Mouse (Mus musculus) C2C12 (cell line): ENCODE results near the gene Mrpl49. TPM values are rescaled to one million over a fixed set of nuclear protein-coding genes. Genes with fewer than 3 reads are reported as not detected.

Source experiments
- H3K27me3 ChIP-seq: one replicate; pipeline ENCODE4 v1.6.1; 2011; ENCODE audit not compliant: control insufficient read depth, insufficient read depth, insufficient read length
- H3K36me3 ChIP-seq: one replicate; pipeline ENCODE4 v1.6.1; 2011; ENCODE audit not compliant: control insufficient read depth, insufficient read depth
- H3K4me3 ChIP-seq: one replicate; pipeline ENCODE4 v1.5.1; 2011; ENCODE audit warnings: mild to moderate bottlenecking, control low read depth; ENCODE audit not compliant: poor library complexity, insufficient read depth, severe bottlenecking
- H3K79me2 ChIP-seq: one replicate; pipeline ENCODE4 v1.6.1; 2011; ENCODE audit not compliant: control insufficient read depth, insufficient read depth
- H3K79me3 ChIP-seq: one replicate; pipeline ENCODE4 v1.6.1; 2011; ENCODE audit warnings: low read depth, control low read depth
- H3ac ChIP-seq: one replicate; pipeline ENCODE3; 2011; ENCODE audit warnings: low read depth; ENCODE audit not compliant: control insufficient read depth, insufficient read length
- CEBPB ChIP-seq: IDR thresholded peaks from one replicate; pipeline ENCODE4 v1.6.1; 2011; ENCODE audit warnings: low read depth, mild to moderate bottlenecking, control low read depth, moderate library complexity
- CTCF ChIP-seq: IDR thresholded peaks from one replicate; pipeline ENCODE4 v1.5.1; 2011; ENCODE audit not compliant: control insufficient read depth, insufficient read depth, insufficient read length
- FOSL1 ChIP-seq: IDR thresholded peaks from one replicate; pipeline ENCODE4 v1.8.0; 2011; ENCODE audit warnings: mild to moderate bottlenecking, low read length; ENCODE audit not compliant: poor library complexity, insufficient read depth, severe bottlenecking
- MAX ChIP-seq: IDR thresholded peaks from one replicate; pipeline ENCODE4 v1.6.1; 2011; ENCODE audit warnings: mild to moderate bottlenecking, control low read depth
- MYOD1 ChIP-seq: IDR thresholded peaks from one replicate; pipeline ENCODE4 v1.6.1; 2011; ENCODE audit warnings: low read depth; ENCODE audit not compliant: control insufficient read depth, insufficient read length
- MYOG ChIP-seq: IDR thresholded peaks from one replicate; pipeline ENCODE4 v1.6.1; 2011; ENCODE audit not compliant: control insufficient read depth, insufficient read length; ENCODE audit errors: extremely low read depth
- USF1 ChIP-seq: IDR thresholded peaks from one replicate; pipeline ENCODE4 v1.6.1; 2011; ENCODE audit warnings: low read depth, mild to moderate bottlenecking, control low read depth, moderate library complexity
- polyA plus RNA-seq: library from polyadenylated mRNA; unstranded; fragments of >200 nt; fragmentation: generic; extraction: Trizol; gene quantifications from one replicate; pipeline ENCODE4 v1.2.1, GENCODE M21; 2012; ENCODE audit warnings: missing spikeins

Mrpl49 gene
- polyA plus RNA-seq, 1 experiment, result 60.0 TPM

DNA sequence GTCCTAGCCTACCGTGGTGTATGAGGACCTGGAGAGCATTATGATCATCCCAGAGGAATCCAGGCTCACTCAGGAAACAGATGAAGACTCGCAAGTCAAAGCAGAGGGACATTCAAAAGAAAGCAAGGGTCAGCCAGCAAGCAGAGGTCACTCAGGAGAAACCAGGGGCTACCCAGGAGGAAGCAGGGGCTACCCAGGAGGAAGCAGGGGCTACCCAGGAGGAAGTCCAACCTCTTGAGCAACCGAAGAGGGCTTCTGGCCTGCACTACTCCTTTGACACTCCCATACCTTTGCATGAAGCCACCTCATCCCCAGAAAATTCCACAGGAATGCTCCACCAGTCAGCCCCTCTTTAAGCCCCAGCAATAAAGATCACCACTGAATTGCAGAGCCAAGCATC is 40.3 kb upstream of the Mrpl49 start:
- TF ChIP-seq CTCF (no peak), USF1 (no peak), MYOD1 (no peak), FOSL1 (no peak), CEBPB (no peak), MYOG (no peak), MAX (no peak)
- peaks cover 9% of the 10 kb centered on the region for H3K36me3 ChIP-seq
- peaks cover 8% of the 10 kb centered on the region for H3K79me2 ChIP-seq
- H3K4me3 ChIP-seq, result no peak overlapping the region
- no peak overlapping the region for H3ac ChIP-seq
- H3K79me3 ChIP-seq, result no peaks in the 10 kb centered on the region
- H3K27me3 ChIP-seq, result no peaks in the 10 kb centered on the region

DNA sequence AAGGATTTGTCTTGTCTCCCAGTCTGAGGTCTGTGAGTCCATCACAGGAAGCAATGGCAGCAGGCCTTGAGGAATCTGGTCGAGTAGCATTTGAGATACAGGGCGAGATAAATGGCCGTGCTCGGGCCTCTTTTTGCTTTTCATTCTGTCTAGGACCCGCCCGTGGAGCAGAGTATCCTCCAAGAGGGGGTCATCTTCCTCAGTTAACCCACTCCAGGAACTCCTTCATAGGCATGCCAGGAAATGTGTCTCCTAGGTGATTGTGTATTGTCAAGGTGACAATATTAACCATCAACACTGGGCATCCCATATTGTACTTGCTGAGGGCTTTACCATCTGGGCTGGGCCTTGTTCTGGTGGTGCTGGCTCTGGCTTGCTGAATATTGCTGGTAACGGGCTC is 36.5 kb upstream of the Mrpl49 start, which contains the start of gene AC131692.1:
Gene AC131692.1 (plus strand): TSS at position 301 of the 400 bp plus-strand sequence.
- TF ChIP-seq CEBPB (no peak), MYOD1 (no peak), FOSL1 (no peak), MYOG (no peak), CTCF (no peak), MAX (no peak), USF1 (no peak)
- Histone ChIP-seq H3K36me3 (peaks cover 45% of the 10 kb centered on the region), H3K27me3 (no peaks in the 10 kb centered on the region), H3K79me2 (peaks cover 44% of the 10 kb centered on the region), H3K4me3 (no peak within 1 kb of the TSS), H3K79me3 (peaks cover 8% of the 10 kb centered on the region), H3ac (no peak within 1 kb of the TSS)

DNA sequence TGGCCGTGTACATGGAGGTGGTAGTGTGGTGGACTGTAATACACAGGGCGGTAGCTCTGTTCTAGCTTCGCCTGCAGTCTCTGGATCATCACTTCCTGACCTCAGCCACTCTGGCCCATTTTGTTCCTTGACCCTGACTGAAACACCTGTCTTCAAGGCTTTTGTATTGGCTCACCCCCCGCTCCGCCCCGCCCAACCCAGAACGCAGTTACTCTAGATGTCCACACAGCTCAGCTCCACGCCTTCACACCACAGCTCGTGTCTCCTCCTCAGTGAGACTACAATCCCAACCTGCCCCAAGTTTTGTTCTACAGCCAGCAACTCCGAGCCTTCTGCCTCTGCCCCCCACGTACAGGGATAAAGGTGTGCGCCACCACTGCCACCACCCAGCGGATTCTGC is 31.3 kb upstream of the Mrpl49 start:
- Histone ChIP-seq H3K4me3 (no peak overlapping the region), H3K36me3 (peaks cover 63% of the 10 kb centered on the region), H3K79me3 (peaks cover 35% of the 10 kb centered on the region), H3K79me2 (peaks cover 95% of the 10 kb centered on the region), H3ac (no peak overlapping the region), H3K27me3 (no peaks in the 10 kb centered on the region)
- TF ChIP-seq CEBPB, result no peak
- no peak for TF ChIP-seq MYOG
- TF ChIP-seq FOSL1, result no peak
- TF ChIP-seq USF1, result no peak
- no peak for TF ChIP-seq MAX
- no peak for TF ChIP-seq MYOD1
- no peak for TF ChIP-seq CTCF

DNA sequence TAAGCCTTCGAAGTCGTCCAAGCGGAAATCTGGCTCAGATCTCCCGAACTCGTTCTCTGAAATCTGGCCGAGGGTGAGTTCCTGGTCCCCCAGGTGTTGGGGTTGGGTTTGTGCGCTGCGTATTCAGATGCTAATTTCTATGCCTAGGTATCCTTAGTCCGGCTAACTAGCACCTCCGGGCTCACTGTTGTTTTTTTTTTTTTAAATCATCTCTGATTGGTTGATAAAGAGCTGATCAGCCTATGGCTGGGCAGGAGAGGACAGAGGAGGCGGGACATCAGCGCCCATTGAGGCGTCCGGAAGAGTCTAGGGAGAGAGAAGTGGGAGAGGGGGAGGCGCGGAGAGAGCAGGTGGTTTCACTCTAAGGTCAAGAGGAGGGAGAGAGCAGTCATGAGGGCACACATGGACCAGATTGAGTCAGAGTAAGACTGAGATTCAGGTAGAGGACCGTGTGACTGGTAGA is 27.9 kb upstream of the Mrpl49 start:
- Histone ChIP-seq H3K36me3 (peaks cover 54% of the 10 kb centered on the region), H3K79me3 (peaks cover 37% of the 10 kb centered on the region), H3K27me3 (no peaks in the 10 kb centered on the region), H3K79me2 (peaks cover 77% of the 10 kb centered on the region), H3K4me3 (peak overlapping the region; percentile 98), H3ac (peak overlapping the region; percentile 96)
- TF ChIP-seq CEBPB, result no peak
- TF ChIP-seq MYOD1, result no peak
- TF ChIP-seq MYOG, result no peak
- TF ChIP-seq MAX, result no peak
- no peak for TF ChIP-seq USF1
- TF ChIP-seq CTCF, result no peak
- TF ChIP-seq FOSL1, result no peak

DNA sequence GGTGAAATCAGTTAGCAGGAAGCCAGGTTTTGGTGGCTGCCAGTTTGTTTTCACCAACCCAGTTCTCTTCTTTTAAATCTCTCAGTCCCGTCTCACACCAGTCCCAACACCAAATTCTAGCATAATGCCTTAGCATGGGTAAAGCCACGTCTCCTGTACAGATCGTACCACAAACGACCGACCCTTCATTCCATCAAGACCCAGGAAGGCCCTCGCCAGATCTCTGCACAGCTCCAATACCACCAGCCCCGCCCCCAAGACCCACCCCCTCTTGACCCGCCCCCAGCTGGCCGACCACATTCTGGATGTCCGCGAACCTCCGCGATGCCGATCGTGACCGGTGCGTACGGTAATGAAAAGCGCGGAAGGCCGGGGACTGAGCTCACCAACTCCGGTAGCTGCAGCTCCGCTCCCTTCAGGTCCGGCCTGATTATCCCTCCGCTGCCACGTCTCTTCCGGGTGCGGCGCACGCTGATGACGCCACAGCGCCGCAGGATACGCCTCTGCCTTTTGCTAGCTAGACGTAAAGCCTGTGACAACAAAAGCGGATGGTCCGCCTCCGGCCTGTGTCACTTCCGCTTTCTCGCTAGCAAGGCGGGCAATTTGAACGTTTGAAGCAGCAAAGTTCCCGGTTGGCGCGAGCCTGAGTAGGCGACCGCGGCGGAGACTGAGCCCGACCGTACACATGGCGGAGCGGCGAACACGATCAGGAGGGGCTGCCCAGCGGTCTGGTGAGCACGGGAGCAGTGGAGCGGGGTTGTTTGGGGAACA is 27.1 kb upstream of the Mrpl49 start, which contains the start of the genes Zfpl1 and Cdca5:
Gene Zfpl1 (minus strand): TSS at position 479 of the 771 bp plus-strand sequence.
Gene Cdca5 (plus strand): TSS at position 506 of the 771 bp plus-strand sequence.
- Histone ChIP-seq H3K4me3 (peak within 1 kb of the TSS; percentile 98), H3K36me3 (peaks cover 49% of the 10 kb centered on the region), H3K79me2 (peaks cover 70% of the 10 kb centered on the region), H3K27me3 (no peaks in the 10 kb centered on the region), H3ac (peak within 1 kb of the TSS; percentile 96), H3K79me3 (peaks cover 36% of the 10 kb centered on the region)
- TF ChIP-seq CTCF (no peak), MAX (peak; percentile 60)

GRCm38 (mm10) chr19:6082156-6082555 is 24.6 kb upstream of the Mrpl49 start, which contains the start of gene Gm28374:
Gm28374 (minus strand) TSS chr19:6082256.
- Histone ChIP-seq H3K36me3 (peaks cover 30% of the 10 kb centered on the region), H3ac (no peak within 1 kb of the TSS), H3K4me3 (no peak within 1 kb of the TSS), H3K79me2 (peaks cover 45% of the 10 kb centered on the region), H3K79me3 (peaks cover 27% of the 10 kb centered on the region), H3K27me3 (no peaks in the 10 kb centered on the region)
- TF ChIP-seq CTCF (no peak), MAX (no peak), FOSL1 (no peak), USF1 (no peak), MYOD1 (no peak), CEBPB (no peak), MYOG (no peak)
